Mouse (Mus musculus) neural tube, embryonic 14.5 days (tissue): ENCODE measurements around the gene Siva1. TPM values are rescaled to one million over a fixed set of nuclear protein-coding genes. Genes with fewer than 3 reads are reported as not detected.

ENCODE experiments used
- ATAC-seq: fragments of 200-750 bp; cut with Nextera tagmentation; 2 replicates; pipeline ENCODE4 v1.8.0; 2017; ENCODE audit warnings: low read depth, mild to moderate bottlenecking, moderate TSS enrichment, moderate library complexity
- H3K27ac ChIP-seq: fragments of 300-500 bp; sonication (generic); 2 replicates; pipeline ENCODE4 v1.5.1; 2014; ENCODE audit warnings: low read depth, mild to moderate bottlenecking, control low read depth, low read length, moderate library complexity, mixed read lengths
- H3K27me3 ChIP-seq: fragments of 300-500 bp; sonication (generic); 2 replicates; pipeline ENCODE4 v1.6.1; 2014; ENCODE audit warnings: low read length; ENCODE audit not compliant: control insufficient read depth, insufficient read depth
- H3K36me3 ChIP-seq: fragments of 300-500 bp; sonication (generic); 2 replicates; pipeline ENCODE4 v1.6.1; 2014; ENCODE audit warnings: low read length, mixed read lengths; ENCODE audit not compliant: control insufficient read depth, insufficient read depth
- H3K4me1 ChIP-seq: fragments of 300-500 bp; sonication (generic); 2 replicates; pipeline ENCODE4 v1.6.1; 2014; ENCODE audit warnings: low read length; ENCODE audit not compliant: control insufficient read depth, insufficient read depth
- H3K4me2 ChIP-seq: fragments of 300-500 bp; sonication (generic); 2 replicates; pipeline ENCODE4 v1.6.1; 2014; ENCODE audit warnings: mild to moderate bottlenecking, low read depth, low read length, control low read depth
- H3K4me3 ChIP-seq: fragments of 300-500 bp; sonication (generic); 2 replicates; pipeline ENCODE4 v1.5.1; 2014; ENCODE audit warnings: low read depth, low read length, control low read depth, mixed read lengths
- H3K9ac ChIP-seq: fragments of 300-500 bp; sonication (generic); replicated peaks from 2 replicates; pipeline ENCODE4 v1.6.1; 2014; ENCODE audit warnings: low read depth, mild to moderate bottlenecking, control low read depth, low read length, mixed read lengths
- H3K9me3 ChIP-seq: fragments of 300-500 bp; sonication (generic); 2 replicates; pipeline ENCODE4 v1.6.1; 2016; ENCODE audit warnings: low read length; ENCODE audit not compliant: control insufficient read depth
- WGBS: fragments of 180-500 bp; shearing (Covaris S2); extraction: QIAGEN DNeasy Blood & Tissue Kit; methylation state at CpG from one replicate; pipeline ENCODE4 v1.1.7; 2014; 5-methylcytosine and 5-hydroxymethylcytosine counted together
- polyA plus RNA-seq: library from polyadenylated mRNA; unstranded; fragments of >200 nt; fragmentation: Nextera tagmentation; extraction: Ambion mirVana; gene quantifications from 2 replicates; pipeline ENCODE4 v1.2.1, GENCODE M21; 2014

The Siva1 gene
- polyA plus RNA-seq, 1 experiment from 2014 or later: 46.8 TPM

DNA sequence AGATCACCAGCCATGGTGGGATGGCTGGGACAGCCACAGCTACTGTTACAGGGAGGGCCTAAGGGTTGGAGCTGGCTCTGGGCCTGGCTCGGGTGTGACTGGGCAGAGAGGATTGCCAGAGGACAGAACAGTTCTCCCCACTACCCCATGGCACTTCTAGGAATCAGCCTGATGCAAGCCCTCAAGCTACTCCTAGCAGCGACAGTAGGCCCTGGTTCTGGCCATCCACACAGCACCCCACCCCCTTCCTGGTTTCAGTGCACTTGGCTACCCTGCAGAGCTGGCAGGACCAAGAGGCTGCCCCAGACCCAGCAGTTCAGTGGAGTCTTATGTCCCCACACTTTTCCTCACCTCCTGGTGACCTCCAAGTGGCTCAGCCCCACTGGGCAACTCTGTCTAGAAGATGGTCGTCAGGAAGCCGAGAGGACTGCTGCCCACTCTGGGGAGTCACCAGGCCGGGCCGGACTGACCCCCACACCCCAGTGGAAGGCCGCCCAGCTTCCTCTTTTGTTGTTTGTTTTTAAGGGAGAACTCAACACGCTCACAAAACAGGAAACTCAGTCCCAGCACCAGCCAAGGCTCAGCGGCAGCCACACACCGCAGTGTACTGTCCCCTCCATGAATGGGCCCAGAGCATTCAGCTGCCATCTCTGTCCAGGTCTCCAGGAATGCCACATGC is 23.3 kb downstream of the Siva1 start:
- Histone ChIP-seq H3K4me3 (no peak overlapping the region), H3K4me2 (no peak overlapping the region), H3K36me3 (peaks cover 22% of the 10 kb centered on the region; the same call in 1 of the 2 replicates), H3K27ac (0 out of 2 replicates have a peak overlapping the region, but pooled peaks have one; percentile 28), H3K9me3 (no peaks in the 10 kb centered on the region), H3K27me3 (no peaks in the 10 kb centered on the region), H3K9ac (no peak overlapping the region), H3K4me1 (peaks cover 76% of the 10 kb centered on the region)
- ATAC-seq: no peak
- 83% methylated on average over 10 of the region's 10 CpGs for WGBS

- WGBS: 43% methylated on average over 9 of the region's 9 CpGs
- Histone ChIP-seq H3K9me3 (no peaks in the 10 kb centered on the region), H3K9ac (no peak overlapping the region), H3K36me3 (peaks cover 22% of the 10 kb centered on the region; the same call in 1 of the 2 replicates), H3K4me3 (no peak overlapping the region), H3K27me3 (no peaks in the 10 kb centered on the region), H3K4me1 (peaks cover 54% of the 10 kb centered on the region), H3K4me2 (peak overlapping the region; percentile 74; the same call in 1 of the 2 replicates), H3K27ac (no peak overlapping the region)
- ATAC-seq: no peak
Measured at GRCm38 (mm10) chr12:112670718-112671393, 26.4 kb downstream of the Siva1 start.

- Histone ChIP-seq H3K27ac (no peak overlapping the region), H3K4me3 (peak overlapping the region; percentile 10; the same call in 1 of the 2 replicates), H3K4me2 (peak overlapping the region; percentile 74), H3K27me3 (no peaks in the 10 kb centered on the region), H3K9ac (peak overlapping the region; percentile 90; the same call in 1 of the 2 replicates), H3K4me1 (peaks cover 44% of the 10 kb centered on the region), H3K36me3 (peaks cover 22% of the 10 kb centered on the region; the same call in 1 of the 2 replicates), H3K9me3 (no peaks in the 10 kb centered on the region)
- no peak for ATAC-seq
- 80% methylated on average over 7 of the region's 7 CpGs for WGBS
Measured at GRCm38 (mm10) chr12:112671891-112672290, 27.4 kb downstream of the Siva1 start.

DNA sequence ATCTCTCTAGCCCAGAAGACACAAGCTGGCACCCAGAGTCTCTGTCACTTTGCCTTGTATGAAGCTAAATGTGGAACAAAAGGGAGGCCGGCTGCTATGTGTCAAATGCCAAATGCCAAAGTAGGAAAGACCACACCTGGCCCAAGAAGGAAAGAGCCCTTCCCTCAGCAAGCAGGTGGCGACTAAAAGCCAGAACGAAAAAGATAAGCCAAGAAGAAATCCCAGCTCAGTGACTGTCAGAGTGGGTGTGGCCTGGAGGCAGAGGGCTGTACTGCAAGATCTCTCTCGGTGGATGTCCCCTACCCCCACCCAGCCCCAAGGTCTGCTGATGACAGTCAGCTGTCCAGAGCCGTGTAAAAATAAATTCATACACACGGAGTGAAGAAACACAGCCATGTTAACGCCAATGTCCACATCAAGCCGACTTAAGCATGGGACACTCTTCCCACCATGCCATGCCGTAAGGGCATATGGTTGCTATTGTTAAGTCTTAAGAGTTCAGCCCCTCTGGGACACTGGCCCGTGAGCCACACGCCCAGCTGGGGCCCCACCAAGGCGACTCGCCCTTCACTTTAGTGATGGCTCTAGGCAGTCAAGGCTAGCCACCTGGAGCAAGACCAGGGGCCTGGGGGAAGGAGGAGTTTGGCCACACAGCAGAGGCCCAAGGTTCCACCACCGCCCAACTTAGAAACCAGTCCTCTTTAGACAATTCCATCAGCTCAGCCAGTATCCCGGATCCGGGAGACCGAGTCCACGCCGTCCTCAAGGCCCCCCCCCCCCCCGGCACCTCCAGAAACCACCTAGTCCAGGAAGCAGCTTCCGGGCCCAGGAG is 28.5 kb downstream of the Siva1 start:
- H3K36me3 ChIP-seq: peaks cover 19% of the 10 kb centered on the region; the same call in 1 of the 2 replicates
- H3K4me3 ChIP-seq: peak overlapping the region; percentile 87
- peak overlapping the region; percentile 74 for H3K4me2 ChIP-seq
- peak overlapping the region; percentile 90 for H3K9ac ChIP-seq
- no peaks in the 10 kb centered on the region for H3K9me3 ChIP-seq
- H3K4me1 ChIP-seq: peaks cover 34% of the 10 kb centered on the region
- ATAC-seq: peak; percentile 12; the same call in 1 of the 2 replicates
- peak overlapping the region; percentile 89 for H3K27ac ChIP-seq
- WGBS: 5% methylated on average over 17 of the region's 21 CpGs
- no peaks in the 10 kb centered on the region for H3K27me3 ChIP-seq

GRCm38 (mm10) chr12:112673576-112674091 is 29.2 kb downstream of the Siva1 start:
- peak overlapping the region; percentile 74 for H3K4me2 ChIP-seq
- H3K9ac ChIP-seq: peak overlapping the region; percentile 90
- peak; percentile 5; the same call in 1 of the 2 replicates for ATAC-seq
- H3K9me3 ChIP-seq: no peaks in the 10 kb centered on the region
- peaks cover 12% of the 10 kb centered on the region; the same call in 1 of the 2 replicates for H3K36me3 ChIP-seq
- H3K4me1 ChIP-seq: peaks cover 32% of the 10 kb centered on the region
- 0% methylated on average over 45 of the region's 68 CpGs for WGBS
- 0 out of 2 replicates have a peak, but pooled peaks cover 2% of the 10 kb centered on the region for H3K27me3 ChIP-seq
- peak overlapping the region; percentile 87 for H3K4me3 ChIP-seq
- peak overlapping the region; percentile 89 for H3K27ac ChIP-seq

DNA sequence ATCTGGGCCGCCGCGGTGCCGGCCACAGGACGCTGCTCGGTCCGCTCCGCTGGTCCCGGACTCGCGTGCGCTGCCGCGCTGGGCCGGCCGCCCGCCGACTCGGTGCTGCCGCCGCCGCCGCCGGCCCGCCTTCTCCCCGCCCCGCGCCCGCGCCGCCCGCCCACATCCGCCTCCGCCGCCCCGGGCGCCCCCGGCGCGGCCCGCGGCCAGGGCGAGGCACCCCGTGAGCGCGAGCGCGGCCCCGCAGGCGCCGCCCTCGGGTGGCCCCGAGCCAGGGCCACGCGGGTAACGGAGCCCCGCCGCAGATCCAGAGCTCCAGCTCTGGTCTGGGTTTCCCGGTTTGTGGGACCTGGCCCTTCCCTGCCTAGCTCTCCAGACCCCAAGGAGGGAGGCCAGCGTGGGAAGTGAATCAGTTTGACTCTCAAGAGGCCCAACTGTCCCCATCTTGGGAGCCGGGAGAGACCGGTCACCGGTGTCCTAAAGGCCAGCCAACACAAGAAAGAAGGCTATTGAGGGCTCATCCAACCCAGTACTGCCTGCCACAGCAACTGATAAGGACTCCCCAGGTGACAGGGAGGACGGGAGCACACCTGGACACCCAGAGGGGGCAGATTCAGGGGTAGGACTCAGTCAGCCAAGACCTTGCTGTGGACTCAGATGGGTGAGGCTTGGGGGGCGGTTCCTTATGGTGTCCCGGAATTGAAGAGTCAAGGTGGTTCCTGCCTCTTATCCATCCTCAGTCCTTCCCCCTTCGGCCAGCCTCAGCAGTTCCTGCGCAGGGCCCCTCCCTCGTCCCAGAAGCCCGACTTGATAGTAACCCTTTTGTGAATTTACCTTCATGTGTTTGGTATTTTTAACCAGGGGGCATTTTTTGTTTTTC is 29.9 kb downstream of the Siva1 start, which contains the start of gene Akt1:
Akt1 (minus strand) TSS at position 753 of the 880 bp plus-strand sequence.
- Histone ChIP-seq H3K36me3 (peaks cover 7% of the 10 kb centered on the region; the same call in 1 of the 2 replicates), H3K4me1 (peaks cover 40% of the 10 kb centered on the region), H3K9me3 (no peaks in the 10 kb centered on the region), H3K27ac (peak within 1 kb of the TSS; percentile 89), H3K4me2 (peak within 1 kb of the TSS; percentile 74), H3K4me3 (peak within 1 kb of the TSS; percentile 87), H3K27me3 (peaks cover 7% of the 10 kb centered on the region; the same call in 1 of the 2 replicates), H3K9ac (peak within 1 kb of the TSS; percentile 90)
- WGBS: under 1% methylated on average over 45 of the region's 70 CpGs
- 0 out of 2 replicates have a peak, but pooled peaks have one; percentile 10 for ATAC-seq

DNA sequence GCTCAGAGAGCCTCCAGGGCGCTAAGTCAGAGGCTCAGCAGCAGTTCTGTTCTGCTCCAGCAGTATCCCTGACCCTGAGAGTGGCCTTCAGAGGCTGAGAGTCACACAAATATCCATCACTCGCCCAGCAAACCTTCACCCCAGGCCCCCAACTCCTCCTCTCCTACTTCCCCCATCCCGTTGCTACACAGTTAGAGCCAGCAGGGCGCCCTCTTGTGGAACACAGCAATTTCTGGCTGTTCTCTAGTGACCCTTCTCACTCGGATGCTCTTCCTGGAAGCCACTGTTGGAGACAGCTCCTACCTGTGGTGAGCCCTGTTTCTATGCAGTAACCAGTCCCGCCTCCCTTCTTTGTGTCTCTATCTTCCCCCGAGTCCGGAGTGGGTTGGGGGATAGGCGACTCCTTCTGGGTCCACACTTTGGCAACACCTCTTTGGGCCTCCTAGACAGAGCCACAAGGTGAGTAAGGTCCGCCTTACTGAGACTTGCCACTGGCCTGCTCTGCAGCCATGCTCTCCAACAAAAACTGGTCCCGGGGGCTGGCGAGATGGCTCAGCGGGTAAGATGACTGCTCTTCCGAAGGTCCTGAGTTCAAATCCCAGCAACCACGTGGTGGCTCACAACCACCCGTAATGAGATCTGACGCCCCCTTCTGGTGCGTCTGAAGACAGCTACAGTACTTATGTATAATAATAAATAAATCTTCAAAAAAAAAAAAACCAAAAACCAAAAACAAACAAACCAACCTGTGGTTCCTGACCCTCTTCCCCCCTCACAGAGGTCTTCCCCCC is 31.0 kb downstream of the Siva1 start:
- peak; percentile 50 for ATAC-seq
- Histone ChIP-seq H3K4me3 (0 out of 2 replicates have a peak overlapping the region, but pooled peaks have one; percentile 87), H3K9me3 (no peaks in the 10 kb centered on the region), H3K4me1 (peaks cover 43% of the 10 kb centered on the region), H3K36me3 (no peaks in the 10 kb centered on the region), H3K4me2 (peak overlapping the region; percentile 74; the same call in 1 of the 2 replicates), H3K9ac (no peak overlapping the region), H3K27ac (peak overlapping the region; percentile 89), H3K27me3 (peaks cover 17% of the 10 kb centered on the region)
- WGBS: 15% methylated on average over 18 of the region's 18 CpGs
